Mouse (Mus musculus): Measurements from ENCODE around the gene Prkra. TPM values are rescaled to one million over a fixed set of nuclear protein-coding genes. Genes with fewer than 3 reads are reported as not detected.
A peak's percentile ranks its signal among the peaks of the same experiment; 100 is the strongest.
"Not testable (repeated sequence)": the region's sequence is repeated elsewhere in the genome, so short reads cannot be mapped to it uniquely, and the experiment has no call there.

Gene Prkra
- total and polyA plus RNA-seq, 3 experiments, result 18.8 to 21.5 TPM; not detected in 1

DNA sequence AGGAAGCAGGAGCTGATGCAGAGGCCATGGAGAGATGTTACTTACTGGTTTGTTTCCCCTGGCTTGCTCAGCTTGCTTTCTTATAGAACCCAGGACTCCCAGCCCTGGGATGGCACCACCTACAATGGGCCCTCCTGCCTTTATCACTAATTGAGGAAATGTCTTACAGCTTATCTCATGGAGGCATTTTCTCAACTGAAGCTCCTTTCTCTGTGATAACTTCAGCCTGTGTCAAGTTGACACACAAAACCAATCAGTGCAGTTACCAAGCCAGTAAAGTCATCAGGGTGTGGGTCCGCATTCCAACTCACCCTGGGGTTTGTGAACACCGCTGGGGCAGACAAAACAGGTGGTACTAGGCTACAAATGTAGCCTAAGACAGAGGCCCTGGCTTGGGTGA, 25.5 kb downstream of the Prkra start:
- H3K27ac ChIP-seq (ENCODE audit: control insufficient read depth, low read depth, low read length); DNase-seq (ENCODE audit: low read depth, low spot score); H3K27me3 ChIP-seq (ENCODE audit: control insufficient read depth in 1 of 2, insufficient read depth in 2 of 2, low read length in 2 of 2); H3K9ac ChIP-seq (ENCODE audit: control insufficient read depth, low read depth, low read length, poor library complexity, severe bottlenecking); H3K4me3 ChIP-seq (ENCODE audit: control insufficient read depth in 1 of 2, insufficient read depth in 1 of 2, low read depth in 2 of 2, low read length in 2 of 2); H3K79me2 ChIP-seq (ENCODE audit: control insufficient read depth, insufficient read depth, low read length, poor library complexity); H3K36me3 ChIP-seq (ENCODE audit: control insufficient read depth in 1 of 2, insufficient read depth in 2 of 2, low read length in 2 of 2); H3K9me3 ChIP-seq (replicated peaks; ENCODE audit: insufficient read depth, low read length); H3K4me1 ChIP-seq (ENCODE audit: control insufficient read depth in 1 of 2, insufficient read depth in 2 of 2, low read length in 2 of 2): not testable (repeated sequence)
- TF ChIP-seq TCF12 (IDR thresholded peaks at IDR 0.05; ENCODE audit: low read depth, low read length) (0 out of 2 replicates have a peak, but pooled peaks have one; percentile 26), GATA1 (IDR thresholded peaks at IDR 0.05; ENCODE audit: low read depth, low read length) (peak; percentile 50; the same call in 1 of the 2 replicates), EP300 (IDR thresholded peaks at IDR 0.05; ENCODE audit: low read depth in 1 of 2, low read length in 2 of 2) (peak in 1 of 2 experiments; percentile 59; a peak in 1 of 4 replicates), RCOR1 (IDR thresholded peaks at IDR 0.05; ENCODE audit: low read depth, low read length) (peak; percentile 72)

DNA sequence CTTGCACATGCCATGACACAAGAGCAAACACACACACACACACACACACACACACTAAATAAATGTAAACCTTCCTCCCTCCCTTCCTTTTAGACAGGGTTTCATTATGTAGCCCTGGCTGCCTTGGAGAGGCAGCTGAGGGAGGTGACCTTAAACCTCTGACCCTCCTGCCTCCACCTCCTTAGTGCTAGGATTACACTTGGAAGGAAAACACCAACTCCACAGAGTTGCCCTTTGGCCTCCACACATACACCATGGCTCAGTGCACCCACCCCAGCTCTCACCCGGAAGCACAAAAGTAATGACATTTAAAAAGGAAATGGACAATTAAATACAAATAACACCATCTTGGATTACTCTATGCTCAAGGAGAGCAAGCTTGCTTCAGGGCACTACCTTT, 26.1 kb downstream of the Prkra start:
- Histone ChIP-seq H3K36me3 (ENCODE audit: control insufficient read depth in 1 of 2, insufficient read depth in 2 of 2, low read length in 2 of 2) (peaks cover 0 to 3% of the 10 kb centered on the region in 2 experiments; a peak in 2 of 4 replicates), H3K4me3 (ENCODE audit: control insufficient read depth in 1 of 2, insufficient read depth in 1 of 2, low read depth in 2 of 2, low read length in 2 of 2) (no peak overlapping the region), H3K9me3 (replicated peaks; ENCODE audit: insufficient read depth, low read length) (no peaks in the 10 kb centered on the region; the same call in 1 of the 2 replicates), H3K27ac (ENCODE audit: control insufficient read depth, low read depth, low read length) (no peak overlapping the region), H3K27me3 (ENCODE audit: control insufficient read depth in 1 of 2, insufficient read depth in 2 of 2, low read length in 2 of 2) (no peaks in the 10 kb centered on the region), H3K79me2 (ENCODE audit: control insufficient read depth, insufficient read depth, low read length, poor library complexity) (no peaks in the 10 kb centered on the region), H3K9ac (ENCODE audit: control insufficient read depth, low read depth, low read length, poor library complexity, severe bottlenecking) (no peak overlapping the region), H3K4me1 (ENCODE audit: control insufficient read depth in 1 of 2, insufficient read depth in 2 of 2, low read length in 2 of 2) (peaks cover 0 to 4% of the 10 kb centered on the region in 2 experiments; a peak in 1 of 4 replicates)
- no peak for DNase-seq (ENCODE audit: low read depth, low spot score)
- TF ChIP-seq BHLHE40 (IDR thresholded peaks at IDR 0.05; ENCODE audit: borderline replicate concordance, low read depth, low read length), result no peak
- TF ChIP-seq USF1 (IDR thresholded peaks at IDR 0.05; ENCODE audit: low read depth, low read length), result no peak
- TF ChIP-seq UBTF (IDR thresholded peaks at IDR 0.05; ENCODE audit: borderline replicate concordance, insufficient read depth, low read depth, low read length), result no peak
- no peak for TF ChIP-seq POLR2A (IDR thresholded peaks at IDR 0.05; ENCODE audit: control insufficient read depth in 1 of 2, insufficient read depth in 1 of 2, low read depth in 1 of 2, low read length in 2 of 2, poor library complexity in 1 of 2)
- TF ChIP-seq USF2 (IDR thresholded peaks at IDR 0.05; ENCODE audit: borderline replicate concordance in 1 of 2, insufficient read depth in 1 of 2, low read depth in 1 of 2, low read length in 2 of 2), result no peak
- no peak for TF ChIP-seq JUND (IDR thresholded peaks at IDR 0.05; ENCODE audit: low read depth, low read length)
- TF ChIP-seq KAT2A (conservative IDR thresholded peaks at IDR 0.05; ENCODE audit: low read depth, low read length), result no peak
- no peak for TF ChIP-seq CHD2 (IDR thresholded peaks at IDR 0.05; ENCODE audit: low read length)
- no peak for TF ChIP-seq MAX (IDR thresholded peaks at IDR 0.05; ENCODE audit: low read length)
- TF ChIP-seq ZKSCAN1 (IDR thresholded peaks at IDR 0.05; ENCODE audit: low read depth, low read length), result no peak
- TF ChIP-seq RAD21 (IDR thresholded peaks at IDR 0.05; ENCODE audit: low read depth, low read length), result no peak
- no peak for TF ChIP-seq ZC3H11A (IDR thresholded peaks at IDR 0.05; ENCODE audit: low read depth, low read length)
- TF ChIP-seq HCFC1 (IDR thresholded peaks at IDR 0.05; ENCODE audit: low read depth, low read length), result no peak
- TF ChIP-seq SMC3 (IDR thresholded peaks at IDR 0.05; ENCODE audit: low read depth, low read length), result no peak
- TF ChIP-seq MYB (IDR thresholded peaks at IDR 0.05; ENCODE audit: low read depth, low read length), result no peak
- no peak for TF ChIP-seq ZNF384 (IDR thresholded peaks at IDR 0.05; ENCODE audit: low read depth, low read length)
